Mouse (Mus musculus) erythroblast, adult 5-6 weeks (primary cell): ENCODE data around the gene Capn13. TPM values are rescaled to one million over a fixed set of nuclear protein-coding genes. Genes with fewer than 3 reads are reported as not detected.

Source experiments
- ATAC-seq: replicated peaks from 2 replicates; pipeline ENCODE4 v1.8.0; 2016; ENCODE audit warnings: moderate number of reproducible peaks, mild to moderate bottlenecking, moderate TSS enrichment, inconsistent platforms; ENCODE audit not compliant: poor library complexity, low FRiP score, severe bottlenecking
- total RNA-seq, 2 experiments: library from RNA; stranded (forward) in 1 of 2; stranded (reverse) in 1 of 2; fragments of 150-400 nt in 1 of 2; fragments of 200-764, 138-1000 nt in 1 of 2; gene quantifications; 2 replicates each; pipeline versions ENCODE4 v1.2.3 to v1.2.4; 2015 to 2017; ENCODE audit warnings: low replicate concordance in 2 of 2

Gene Capn13
- total RNA-seq (2015; ENCODE audit: low replicate concordance) (not detected in 2 replicates), total RNA-seq (2017; ENCODE audit: low replicate concordance) (not detected in 2 replicates)

- no peak for ATAC-seq
These were observed at the start of gene Capn13 for GRCm38 (mm10) chr17:73400862-73401261. TSS of gene Capn13 (minus strand) at chr17:73400866.

- ATAC-seq, result no peak
These were observed 48.4 kb upstream of the Capn13 start for GRCm38 (mm10) chr17:73449104-73449503.

- no peak for ATAC-seq
These were observed 40.1 kb upstream of the Capn13 start for GRCm38 (mm10) chr17:73440798-73441197.

GRCm38 (mm10) chr17:73432564-73433006 lies 31.9 kb upstream of the Capn13 start:
- no peak for ATAC-seq

- no peak for ATAC-seq
These were observed 31.4 kb upstream of the Capn13 start for GRCm38 (mm10) chr17:73432058-73432457.

GRCm38 (mm10) chr17:73417382-73417781 lies 16.7 kb upstream of the Capn13 start:
- ATAC-seq, result no peak

- no peak for ATAC-seq
These were observed 15.6 kb upstream of the Capn13 start for GRCm38 (mm10) chr17:73416181-73416795.

GRCm38 (mm10) chr17:73411817-73412216 lies 11.2 kb upstream of the Capn13 start:
- ATAC-seq, result no peak

GRCm38 (mm10) chr17:73401272-73401671 lies 606 bp upstream of the Capn13 start:
- ATAC-seq, result no peak

GRCm38 (mm10) chr17:73399136-73399535 lies 1.5 kb downstream of the Capn13 start:
- ATAC-seq, result no peak

- no peak for ATAC-seq
These were observed 7.3 kb downstream of the Capn13 start for GRCm38 (mm10) chr17:73393361-73393760.

- no peak for ATAC-seq
These were observed 8.9 kb downstream of the Capn13 start for GRCm38 (mm10) chr17:73391771-73392170.

GRCm38 (mm10) chr17:73390191-73391089 lies 10.2 kb downstream of the Capn13 start:
- ATAC-seq, result no peak

- no peak for ATAC-seq
These were observed 11.3 kb downstream of the Capn13 start for GRCm38 (mm10) chr17:73389336-73389735.

GRCm38 (mm10) chr17:73386581-73386980 lies 14.1 kb downstream of the Capn13 start:
- no peak for ATAC-seq

GRCm38 (mm10) chr17:73385940-73386339 lies 14.7 kb downstream of the Capn13 start:
- ATAC-seq, result no peak

- no peak for ATAC-seq
These were observed 18.2 kb downstream of the Capn13 start for GRCm38 (mm10) chr17:73382327-73383014.

- no peak for ATAC-seq
These were observed 19.0 kb downstream of the Capn13 start for GRCm38 (mm10) chr17:73381681-73382080.

- no peak for ATAC-seq
These were observed 22.7 kb downstream of the Capn13 start for GRCm38 (mm10) chr17:73377778-73378484.

- no peak for ATAC-seq
These were observed 33.3 kb downstream of the Capn13 start for GRCm38 (mm10) chr17:73367334-73367733.
